Mouse (Mus musculus) liver, embryonic 12.5 days (tissue): ENCODE data around the gene Fdx1l. TPM values are rescaled to one million over a fixed set of nuclear protein-coding genes. Genes with fewer than 3 reads are reported as not detected.

Experiments
- ATAC-seq: fragments of 200-750 bp; cut with Nextera tagmentation; 2 replicates; pipeline ENCODE4 v1.8.0; 2017; ENCODE audit warnings: moderate number of reproducible peaks, mild to moderate bottlenecking, moderate library complexity
- H3K27ac ChIP-seq: fragments of 300-500 bp; sonication (generic); 2 replicates; pipeline ENCODE4 v1.5.1; 2016; ENCODE audit warnings: mild to moderate bottlenecking
- H3K27me3 ChIP-seq: fragments of 300-500 bp; sonication (generic); replicated peaks from 2 replicates; pipeline ENCODE4 v1.6.1; 2016; ENCODE audit warnings: mild to moderate bottlenecking, moderate library complexity
- H3K36me3 ChIP-seq: fragments of 300-500 bp; sonication (generic); 2 replicates; pipeline ENCODE4 v1.6.1; 2016; ENCODE audit warnings: mild to moderate bottlenecking, moderate library complexity
- H3K4me1 ChIP-seq: fragments of 300-500 bp; sonication (generic); 2 replicates; pipeline ENCODE4 v1.6.1; 2016
- H3K4me2 ChIP-seq: fragments of 300-500 bp; sonication (generic); 2 replicates; pipeline ENCODE4 v1.6.1; 2016; ENCODE audit warnings: mild to moderate bottlenecking, moderate library complexity
- H3K4me3 ChIP-seq: fragments of 300-500 bp; sonication (generic); 2 replicates; pipeline ENCODE4 v1.5.1; 2016; ENCODE audit warnings: mild to moderate bottlenecking, moderate library complexity
- H3K9ac ChIP-seq: fragments of 300-500 bp; sonication (generic); 2 replicates; pipeline ENCODE4 v1.6.1; 2016; ENCODE audit warnings: mild to moderate bottlenecking, moderate library complexity
- H3K9me3 ChIP-seq: fragments of 300-500 bp; sonication (generic); replicated peaks from 2 replicates; pipeline ENCODE4 v1.6.1; 2016; ENCODE audit warnings: mild to moderate bottlenecking, moderate library complexity
- WGBS: fragments of 180-500 bp; shearing (Covaris S2); methylation state at CpG from one replicate; pipeline ENCODE4 v1.1.7; 2016; ENCODE audit not compliant: insufficient replicate concordance; 5-methylcytosine and 5-hydroxymethylcytosine counted together
- microRNA counts: library from miRNA; unstranded; fragments of <30 nt; microRNA quantifications from one replicate; lab custom pipeline; 2017
- microRNA-seq: library from miRNA; unstranded; fragments of <30 nt; microRNA quantifications from one replicate; pipeline ENCODE4, GENCODE M21; 2017
- polyA plus RNA-seq: library from polyadenylated mRNA; unstranded; fragments of >200 nt; fragmentation: Nextera tagmentation; extraction: Ambion mirVana; gene quantifications from 2 replicates; pipeline ENCODE4 v1.2.1, GENCODE M21; 2016

Gene Fdx1l
- polyA plus RNA-seq, 1 experiment from 2014 or later: 49.6 TPM

DNA sequence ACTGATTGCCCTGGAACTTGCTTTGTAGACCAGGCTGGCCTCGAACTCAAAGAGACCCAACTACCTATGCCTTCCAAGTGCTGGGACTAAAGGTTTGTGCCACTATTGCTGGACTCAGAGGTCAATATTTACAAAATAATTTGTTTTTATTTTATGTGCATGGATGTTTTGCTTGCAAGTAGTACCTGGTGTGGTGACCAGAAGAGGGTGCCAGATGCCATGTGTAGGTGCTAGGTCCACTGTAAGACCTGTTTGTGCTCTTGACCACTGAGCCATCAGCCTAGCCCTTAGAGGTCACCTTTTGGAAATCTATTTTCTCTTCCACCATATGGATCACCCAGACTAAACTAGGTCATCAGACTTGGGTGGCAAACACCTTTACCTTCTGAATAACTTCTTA lies 50.7 kb downstream of the Fdx1l start:
- Histone ChIP-seq H3K9me3 (no peaks in the 10 kb centered on the region), H3K36me3 (peaks cover 29% of the 10 kb centered on the region), H3K9ac (no peak overlapping the region), H3K4me3 (no peak overlapping the region), H3K27me3 (peaks cover 14% of the 10 kb centered on the region; the same call in 1 of the 2 replicates), H3K27ac (no peak overlapping the region), H3K4me1 (peaks cover 29% of the 10 kb centered on the region), H3K4me2 (no peak overlapping the region)
- no peak for ATAC-seq
- 71% methylated on average over 1 of the region's 1 CpGs for WGBS

DNA sequence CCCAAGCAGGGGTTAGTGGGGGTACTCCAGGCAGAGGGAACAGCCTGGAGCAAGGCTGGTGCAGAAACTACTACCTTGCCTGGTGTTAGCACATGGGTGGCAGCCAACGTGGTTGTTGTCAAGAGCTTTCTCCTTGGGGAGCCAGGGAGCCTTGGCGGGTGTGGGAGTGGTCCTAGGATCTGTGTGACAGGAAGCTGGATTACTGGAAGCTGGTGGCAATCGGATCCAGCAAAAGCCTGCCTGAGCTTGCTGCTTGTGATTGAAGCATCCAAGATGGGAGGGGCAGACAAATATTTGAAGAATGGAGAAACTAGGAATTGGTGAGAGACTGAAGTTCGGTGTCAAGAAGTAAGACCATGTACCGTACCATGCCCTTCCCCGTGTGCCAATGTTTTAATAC lies 51.1 kb downstream of the Fdx1l start:
- Histone ChIP-seq H3K4me2 (no peak overlapping the region), H3K27ac (no peak overlapping the region; the same call in 1 of the 2 replicates), H3K4me3 (no peak overlapping the region), H3K9me3 (no peaks in the 10 kb centered on the region), H3K9ac (no peak overlapping the region), H3K36me3 (peaks cover 26% of the 10 kb centered on the region), H3K27me3 (peaks cover 18% of the 10 kb centered on the region), H3K4me1 (peaks cover 29% of the 10 kb centered on the region)
- no peak for ATAC-seq
- 71% methylated on average over 6 of the region's 6 CpGs for WGBS

DNA sequence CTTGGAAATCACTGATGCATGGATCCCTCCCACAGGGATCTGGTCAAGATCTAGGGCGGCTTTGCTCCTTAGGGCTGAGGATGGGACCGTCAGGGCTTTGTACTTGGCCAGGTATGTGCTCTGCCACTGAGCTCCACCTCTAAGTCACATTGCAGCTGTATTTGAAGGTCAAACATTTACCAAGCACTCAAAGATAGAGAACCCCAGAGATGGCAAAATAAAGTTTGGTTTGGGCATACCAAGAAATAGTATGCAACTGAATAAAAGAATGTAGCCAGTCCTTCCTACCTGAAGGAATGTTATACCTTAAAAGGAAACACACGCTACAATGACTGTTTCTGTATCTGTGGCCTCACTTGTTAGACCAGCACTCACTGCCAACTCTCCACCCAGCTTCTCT lies 52.1 kb downstream of the Fdx1l start:
- H3K9me3 ChIP-seq: no peaks in the 10 kb centered on the region
- H3K4me1 ChIP-seq: peaks cover 29% of the 10 kb centered on the region
- H3K36me3 ChIP-seq: peaks cover 19% of the 10 kb centered on the region; the same call in 1 of the 2 replicates
- H3K27me3 ChIP-seq: peaks cover 28% of the 10 kb centered on the region
- H3K9ac ChIP-seq: no peak overlapping the region
- H3K27ac ChIP-seq: no peak overlapping the region
- 72% methylated on average over 3 of the region's 3 CpGs for WGBS
- H3K4me3 ChIP-seq: no peak overlapping the region
- no peak overlapping the region for H3K4me2 ChIP-seq
- no peak for ATAC-seq

- H3K4me1 ChIP-seq: peaks cover 41% of the 10 kb centered on the region
- no peak overlapping the region for H3K4me2 ChIP-seq
- peaks cover 51% of the 10 kb centered on the region for H3K27me3 ChIP-seq
- no peak overlapping the region for H3K4me3 ChIP-seq
- H3K9me3 ChIP-seq: no peaks in the 10 kb centered on the region
- peaks cover 10% of the 10 kb centered on the region; the same call in 1 of the 2 replicates for H3K36me3 ChIP-seq
- H3K27ac ChIP-seq: no peak overlapping the region
- no peak for ATAC-seq
- 54% methylated on average over 2 of the region's 2 CpGs for WGBS
- H3K9ac ChIP-seq: no peak overlapping the region
Measured at GRCm38 (mm10) chr9:21018600-21018999, 54.8 kb downstream of the Fdx1l start.

MicroRNAs within 50 kb of the gene (microRNA counts, 519-probe panel; counts per million panel counts)
- 4,826 counts per million, percentile 84 among the panel's probes with 10 or more counts for microRNA mmu-miR-1900 (lab: Ali Mortazavi, UCI)

Small RNAs within 50 kb of the gene (microRNA-seq; reads per million reads assigned to microRNA genes)
- gene Mir1900 (not detected), gene Mir7082 (1.1 reads per million)

Other genes starting within 250 kb of the Fdx1l start
- gene A230050P20Rik, start 205.0 kb downstream of the Fdx1l start, polyA plus RNA-seq: 7.9 TPM in 2 replicates
- 10.5 and 11.3 TPM in 2 replicates for gene Angptl6, start 193.9 kb downstream of the Fdx1l start, polyA plus RNA-seq
- gene Ppan, start 185.4 kb downstream of the Fdx1l start, polyA plus RNA-seq: 124 and 132 TPM in 2 replicates
- 303 and 313 TPM in 2 replicates for gene Eif3g, start 175.0 kb downstream of the Fdx1l start, polyA plus RNA-seq
- gene Dnmt1, start 113.7 kb downstream of the Fdx1l start, polyA plus RNA-seq: 97.3 and 101 TPM in 2 replicates
- 6.6 and 6.7 TPM in 2 replicates for gene S1pr2, start 96.8 kb downstream of the Fdx1l start, polyA plus RNA-seq
- 89.3 and 91.4 TPM in 2 replicates for gene Mrpl4, start 70.9 kb downstream of the Fdx1l start, polyA plus RNA-seq
- 9.9 TPM in 2 replicates for gene Icam1, start 57.6 kb downstream of the Fdx1l start, polyA plus RNA-seq
- 231 and 238 TPM in 2 replicates for gene Icam4, start 44.2 kb downstream of the Fdx1l start, polyA plus RNA-seq
- gene Icam5, start 41.5 kb downstream of the Fdx1l start, polyA plus RNA-seq: 0.42 and 0.45 TPM in 2 replicates
- 0.62 TPM in 1 of 2 replicates, not detected in the other for gene Zglp1, start 6.5 kb downstream of the Fdx1l start, polyA plus RNA-seq
- 0.77 and 0.98 TPM in 2 replicates for gene Gm49373, start 518 bp downstream of the Fdx1l start, polyA plus RNA-seq
- gene Gm38431, start 18.4 kb upstream of the Fdx1l start, polyA plus RNA-seq: 1.2 and 2.1 TPM in 2 replicates
- 39.8 and 43.8 TPM in 2 replicates for gene Raver1, start 18.4 kb upstream of the Fdx1l start, polyA plus RNA-seq
- 8.5 and 10.4 TPM in 2 replicates for gene Tyk2, start 57.6 kb upstream of the Fdx1l start, polyA plus RNA-seq
- gene Cdc37, start 76.4 kb upstream of the Fdx1l start, polyA plus RNA-seq: 221 and 228 TPM in 2 replicates
- 2.6 and 2.9 TPM in 2 replicates for gene Pde4a, start 92.1 kb upstream of the Fdx1l start, polyA plus RNA-seq
- 39.8 and 41.6 TPM in 2 replicates for gene Keap1, start 165.7 kb upstream of the Fdx1l start, polyA plus RNA-seq
- gene S1pr5, start 174.8 kb upstream of the Fdx1l start, polyA plus RNA-seq: 0.10 and 0.12 TPM in 2 replicates
- 85.7 and 85.9 TPM in 2 replicates for gene Atg4d, start 191.7 kb upstream of the Fdx1l start, polyA plus RNA-seq
- 14.5 and 15.5 TPM in 2 replicates for gene Kri1, start 214.4 kb upstream of the Fdx1l start, polyA plus RNA-seq
- gene Cdkn2d, start 217.8 kb upstream of the Fdx1l start, polyA plus RNA-seq: 87.4 and 88.6 TPM in 2 replicates
- gene Ap1m2, start 238.7 kb upstream of the Fdx1l start, polyA plus RNA-seq: 0.10 and 0.25 TPM in 2 replicates
- 29.2 and 32.5 TPM in 2 replicates for gene Slc44a2, start 247.1 kb upstream of the Fdx1l start, polyA plus RNA-seq